Mouse (Mus musculus): Measurements from ENCODE around the gene Mc1r.
"Not testable (repeated sequence)": the region's sequence is repeated elsewhere in the genome, so short reads cannot be mapped to it uniquely, and the experiment has no call there.

Gene Mc1r

GRCm38 (mm10) chr8:123411781-123412327, 4.9 kb downstream of the Mc1r start:
- no peak for DNase-seq (ENCODE audit: low spot score)

- no peak for DNase-seq (ENCODE audit: low spot score)
These were observed 5.8 kb downstream of the Mc1r start for GRCm38 (mm10) chr8:123412560-123413170.

- DNase-seq (ENCODE audit: low spot score), result no peak
These were observed 7.3 kb downstream of the Mc1r start for GRCm38 (mm10) chr8:123414255-123414654.

GRCm38 (mm10) chr8:123414997-123415696, 8.2 kb downstream of the Mc1r start:
- not testable (repeated sequence) for DNase-seq (ENCODE audit: low spot score)

- no peak for DNase-seq (ENCODE audit: low spot score)
These were observed 9.3 kb downstream of the Mc1r start for GRCm38 (mm10) chr8:123415967-123416943.

GRCm38 (mm10) chr8:123416944-123417555, 10.1 kb downstream of the Mc1r start:
- no peak for DNase-seq (ENCODE audit: low spot score)

- no peak for DNase-seq (ENCODE audit: low spot score)
These were observed 12.8 kb downstream of the Mc1r start for GRCm38 (mm10) chr8:123419711-123420110.

GRCm38 (mm10) chr8:123420525-123421281, 13.8 kb downstream of the Mc1r start:
- DNase-seq (ENCODE audit: low spot score), result no peak

- DNase-seq (ENCODE audit: low spot score), result no peak
These were observed 14.4 kb downstream of the Mc1r start for GRCm38 (mm10) chr8:123421325-123421724.

- peak; percentile 68 for DNase-seq (ENCODE audit: low spot score)
These were observed 15.3 kb downstream of the Mc1r start for GRCm38 (mm10) chr8:123422056-123422780.

GRCm38 (mm10) chr8:123422781-123423159, 15.9 kb downstream of the Mc1r start:
- no peak for DNase-seq (ENCODE audit: low spot score)

GRCm38 (mm10) chr8:123423441-123423840, 16.5 kb downstream of the Mc1r start, which contains the start of gene Def8:
Def8 (plus strand) TSS chr8:123423527.
- no peak for DNase-seq (ENCODE audit: low spot score)

- DNase-seq (ENCODE audit: low spot score), result no peak
These were observed 19.9 kb downstream of the Mc1r start for GRCm38 (mm10) chr8:123426511-123427509.

GRCm38 (mm10) chr8:123427639-123428275, 20.9 kb downstream of the Mc1r start:
- no peak for DNase-seq (ENCODE audit: low spot score)

- no peak for DNase-seq (ENCODE audit: low spot score)
These were observed 21.5 kb downstream of the Mc1r start for GRCm38 (mm10) chr8:123428343-123428893.

- DNase-seq (ENCODE audit: low spot score), result no peak
These were observed 22.2 kb downstream of the Mc1r start for GRCm38 (mm10) chr8:123428939-123429721.

- DNase-seq (ENCODE audit: low spot score), result not testable (repeated sequence)
These were observed 22.8 kb downstream of the Mc1r start for GRCm38 (mm10) chr8:123429722-123430013.

GRCm38 (mm10) chr8:123430936-123431335, 24.0 kb downstream of the Mc1r start:
- not testable (repeated sequence) for DNase-seq (ENCODE audit: low spot score)
